Mouse (Mus musculus): ENCODE data around the gene Rubcnl. TPM values are rescaled to one million over a fixed set of nuclear protein-coding genes. Genes with fewer than 3 reads are reported as not detected.
A peak's percentile ranks its signal among the peaks of the same experiment; 100 is the strongest.

Gene Rubcnl
- polyA plus RNA-seq, 1 experiment from 2014 or later: 0.45 TPM

- Histone ChIP-seq H3K4me1 (ENCODE audit: control insufficient read depth, insufficient read depth, low read length) (no peaks in the 10 kb centered on the region), H3K4me2 (ENCODE audit: low read depth, low read length) (no peak overlapping the region), H3K9me3 (ENCODE audit: control insufficient read depth, low read length) (no peaks in the 10 kb centered on the region), H3K4me3 (ENCODE audit: low read length) (no peak overlapping the region), H3K27me3 (replicated peaks; ENCODE audit: control insufficient read depth, insufficient read depth, low read length) (no peaks in the 10 kb centered on the region), H3K36me3 (ENCODE audit: control insufficient read depth, insufficient read depth, low read length) (no peaks in the 10 kb centered on the region), H3K27ac (ENCODE audit: low read length) (no peak overlapping the region), H3K9ac (ENCODE audit: low read depth, low read length) (no peak overlapping the region)
- no peak for ATAC-seq
- WGBS: 28% methylated on average over 8 of the region's 8 CpGs
Observed at GRCm38 (mm10) chr14:75010986-75011655, 4.7 kb upstream of the Rubcnl start.

- H3K36me3 ChIP-seq (ENCODE audit: control insufficient read depth, insufficient read depth, low read length): no peaks in the 10 kb centered on the region
- no peak overlapping the region for H3K27ac ChIP-seq (ENCODE audit: low read length)
- no peaks in the 10 kb centered on the region for H3K9me3 ChIP-seq (ENCODE audit: control insufficient read depth, low read length)
- no peaks in the 10 kb centered on the region; the same call in 1 of the 2 replicates for H3K27me3 ChIP-seq (replicated peaks; ENCODE audit: control insufficient read depth, insufficient read depth, low read length)
- 0 out of 2 replicates have a peak, but pooled peaks cover 3% of the 10 kb centered on the region for H3K4me1 ChIP-seq (ENCODE audit: control insufficient read depth, insufficient read depth, low read length)
- no peak overlapping the region for H3K9ac ChIP-seq (ENCODE audit: low read depth, low read length)
- H3K4me2 ChIP-seq (ENCODE audit: low read depth, low read length): peak overlapping the region; percentile 97
- ATAC-seq: no peak
- peak overlapping the region; percentile 70 for H3K4me3 ChIP-seq (ENCODE audit: low read length)
- WGBS: 75% methylated on average over 9 of the region's 9 CpGs
Observed at GRCm38 (mm10) chr14:75016715-75017020, 841 bp downstream of the Rubcnl start.

DNA sequence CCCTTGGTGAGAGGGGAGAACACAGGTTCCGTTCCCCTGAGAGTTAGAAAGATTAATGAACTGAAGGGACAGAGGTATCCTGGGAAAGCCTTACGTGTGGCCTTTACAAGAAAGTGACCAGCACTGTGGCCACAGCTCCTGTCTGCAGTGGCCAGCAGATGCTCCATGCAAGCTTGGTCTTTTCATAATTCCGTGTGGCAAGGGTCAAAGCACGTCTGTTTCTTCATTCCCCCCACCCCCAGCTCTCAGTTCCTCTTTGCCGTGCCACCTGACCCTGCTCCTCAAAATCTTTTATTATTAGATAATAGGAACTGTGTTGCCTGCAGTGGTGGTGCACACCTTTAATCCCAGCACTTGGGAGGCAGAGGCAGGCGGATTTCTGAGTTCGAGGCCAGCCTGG, 1.4 kb downstream of the Rubcnl start:
- Histone ChIP-seq H3K27me3 (replicated peaks; ENCODE audit: control insufficient read depth, insufficient read depth, low read length) (no peaks in the 10 kb centered on the region; the same call in 1 of the 2 replicates), H3K9me3 (ENCODE audit: control insufficient read depth, low read length) (no peaks in the 10 kb centered on the region), H3K9ac (ENCODE audit: low read depth, low read length) (no peak overlapping the region), H3K4me3 (ENCODE audit: low read length) (no peak overlapping the region), H3K4me2 (ENCODE audit: low read depth, low read length) (no peak overlapping the region), H3K27ac (ENCODE audit: low read length) (no peak overlapping the region), H3K4me1 (ENCODE audit: control insufficient read depth, insufficient read depth, low read length) (0 out of 2 replicates have a peak, but pooled peaks cover 3% of the 10 kb centered on the region), H3K36me3 (ENCODE audit: control insufficient read depth, insufficient read depth, low read length) (no peaks in the 10 kb centered on the region)
- 89% methylated on average over 7 of the region's 7 CpGs for WGBS
- ATAC-seq: no peak

GRCm38 (mm10) chr14:75017877-75018825, 2.3 kb downstream of the Rubcnl start:
- H3K36me3 ChIP-seq (ENCODE audit: control insufficient read depth, insufficient read depth, low read length): no peaks in the 10 kb centered on the region
- H3K27me3 ChIP-seq (replicated peaks; ENCODE audit: control insufficient read depth, insufficient read depth, low read length): no peaks in the 10 kb centered on the region; the same call in 1 of the 2 replicates
- no peak overlapping the region for H3K27ac ChIP-seq (ENCODE audit: low read length)
- WGBS: 77% methylated on average over 18 of the region's 18 CpGs
- peak; percentile 63; the same call in 1 of the 2 replicates for ATAC-seq
- H3K4me1 ChIP-seq (ENCODE audit: control insufficient read depth, insufficient read depth, low read length): 0 out of 2 replicates have a peak, but pooled peaks cover 3% of the 10 kb centered on the region
- H3K4me3 ChIP-seq (ENCODE audit: low read length): no peak overlapping the region
- no peak overlapping the region for H3K4me2 ChIP-seq (ENCODE audit: low read depth, low read length)
- no peaks in the 10 kb centered on the region for H3K9me3 ChIP-seq (ENCODE audit: control insufficient read depth, low read length)
- H3K9ac ChIP-seq (ENCODE audit: low read depth, low read length): no peak overlapping the region

GRCm38 (mm10) chr14:75018829-75019228, 3.0 kb downstream of the Rubcnl start:
- Histone ChIP-seq H3K4me3 (ENCODE audit: low read length) (no peak overlapping the region), H3K36me3 (ENCODE audit: control insufficient read depth, insufficient read depth, low read length) (no peaks in the 10 kb centered on the region), H3K9me3 (ENCODE audit: control insufficient read depth, low read length) (no peaks in the 10 kb centered on the region), H3K27me3 (replicated peaks; ENCODE audit: control insufficient read depth, insufficient read depth, low read length) (no peaks in the 10 kb centered on the region; the same call in 1 of the 2 replicates), H3K4me2 (ENCODE audit: low read depth, low read length) (no peak overlapping the region), H3K4me1 (ENCODE audit: control insufficient read depth, insufficient read depth, low read length) (0 out of 2 replicates have a peak, but pooled peaks cover 3% of the 10 kb centered on the region), H3K27ac (ENCODE audit: low read length) (no peak overlapping the region), H3K9ac (ENCODE audit: low read depth, low read length) (no peak overlapping the region)
- ATAC-seq: no peak
- WGBS: 74% methylated on average over 4 of the region's 4 CpGs

DNA sequence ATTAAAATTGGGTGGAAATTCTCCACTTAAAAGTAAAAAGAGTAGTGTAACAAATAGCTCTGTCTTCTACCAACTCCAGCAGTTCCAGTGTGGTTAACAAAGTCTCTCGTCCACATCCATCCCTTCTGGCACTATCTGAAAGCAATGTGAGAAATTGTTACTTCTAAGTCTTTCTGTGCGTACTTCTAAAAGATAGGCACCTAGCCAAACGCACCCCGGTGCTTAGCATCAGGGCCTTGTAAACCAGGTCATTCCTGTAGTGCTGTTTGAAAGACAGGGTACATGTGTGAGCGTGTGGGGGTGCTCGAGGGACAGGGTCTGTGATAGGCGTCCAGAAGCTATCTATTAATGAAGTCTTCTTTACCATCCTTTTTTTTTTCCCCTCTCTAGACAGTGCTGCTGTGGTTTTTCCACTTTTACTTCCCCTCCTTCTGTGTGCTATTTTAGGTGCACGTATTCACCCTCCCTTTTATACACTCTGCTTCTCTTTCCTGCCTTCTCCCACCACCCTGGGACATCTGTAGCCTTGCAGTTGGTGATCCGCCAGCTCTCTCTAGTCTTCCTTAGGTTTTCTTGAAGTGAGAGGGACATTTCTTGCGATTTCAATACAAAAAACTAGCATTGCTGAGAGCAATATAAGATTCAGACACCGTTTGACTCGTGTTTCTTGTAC, 4.9 kb downstream of the Rubcnl start:
- H3K27me3 ChIP-seq (replicated peaks; ENCODE audit: control insufficient read depth, insufficient read depth, low read length): no peaks in the 10 kb centered on the region; the same call in 1 of the 2 replicates
- no peak overlapping the region for H3K27ac ChIP-seq (ENCODE audit: low read length)
- H3K9ac ChIP-seq (ENCODE audit: low read depth, low read length): no peak overlapping the region
- H3K4me3 ChIP-seq (ENCODE audit: low read length): no peak overlapping the region
- ATAC-seq: no peak
- H3K4me1 ChIP-seq (ENCODE audit: control insufficient read depth, insufficient read depth, low read length): 0 out of 2 replicates have a peak, but pooled peaks cover 3% of the 10 kb centered on the region
- WGBS: 77% methylated on average over 12 of the region's 12 CpGs
- H3K36me3 ChIP-seq (ENCODE audit: control insufficient read depth, insufficient read depth, low read length): no peaks in the 10 kb centered on the region
- no peaks in the 10 kb centered on the region for H3K9me3 ChIP-seq (ENCODE audit: control insufficient read depth, low read length)
- H3K4me2 ChIP-seq (ENCODE audit: low read depth, low read length): no peak overlapping the region

GRCm38 (mm10) chr14:75022522-75022921, 6.7 kb downstream of the Rubcnl start:
- no peak for ATAC-seq
- Histone ChIP-seq H3K4me2 (ENCODE audit: low read depth, low read length) (no peak overlapping the region), H3K4me3 (ENCODE audit: low read length) (no peak overlapping the region), H3K27ac (ENCODE audit: low read length) (no peak overlapping the region), H3K9me3 (ENCODE audit: control insufficient read depth, low read length) (no peaks in the 10 kb centered on the region), H3K4me1 (ENCODE audit: control insufficient read depth, insufficient read depth, low read length) (0 out of 2 replicates have a peak, but pooled peaks cover 3% of the 10 kb centered on the region), H3K27me3 (replicated peaks; ENCODE audit: control insufficient read depth, insufficient read depth, low read length) (no peaks in the 10 kb centered on the region), H3K36me3 (ENCODE audit: control insufficient read depth, insufficient read depth, low read length) (no peaks in the 10 kb centered on the region), H3K9ac (ENCODE audit: low read depth, low read length) (no peak overlapping the region)
- WGBS: 86% methylated on average over 9 of the region's 9 CpGs

GRCm38 (mm10) chr14:75024793-75025710, 9.2 kb downstream of the Rubcnl start:
- Histone ChIP-seq H3K4me2 (ENCODE audit: low read depth, low read length) (no peak overlapping the region), H3K9ac (ENCODE audit: low read depth, low read length) (no peak overlapping the region), H3K27me3 (replicated peaks; ENCODE audit: control insufficient read depth, insufficient read depth, low read length) (no peaks in the 10 kb centered on the region), H3K9me3 (ENCODE audit: control insufficient read depth, low read length) (no peaks in the 10 kb centered on the region), H3K36me3 (ENCODE audit: control insufficient read depth, insufficient read depth, low read length) (no peaks in the 10 kb centered on the region), H3K4me3 (ENCODE audit: low read length) (no peak overlapping the region), H3K4me1 (ENCODE audit: control insufficient read depth, insufficient read depth, low read length) (no peaks in the 10 kb centered on the region), H3K27ac (ENCODE audit: low read length) (no peak overlapping the region)
- 81% methylated on average over 8 of the region's 8 CpGs for WGBS
- ATAC-seq: no peak

Measured in intestine, embryonic 16.5 days (tissue).